Mouse (Mus musculus) lung, embryonic 16.5 days (tissue): Measurements from ENCODE around the gene Ush2a. TPM values are rescaled to one million over a fixed set of nuclear protein-coding genes. Genes with fewer than 3 reads are reported as not detected.

Experiments used
- ATAC-seq: fragments of 200-750 bp; cut with Nextera tagmentation; 2 replicates; pipeline ENCODE4 v1.8.0; 2017; ENCODE audit warnings: low read depth, mild to moderate bottlenecking, moderate library complexity
- H3K27ac ChIP-seq: fragments of 300-500 bp; sonication (generic); 2 replicates; pipeline ENCODE4 v1.5.1; 2014; ENCODE audit warnings: mild to moderate bottlenecking, control low read depth, low read length
- H3K27me3 ChIP-seq: fragments of 300-500 bp; sonication (generic); 2 replicates; pipeline ENCODE4 v1.6.1; 2014; ENCODE audit warnings: low read depth, low read length, mixed read lengths; ENCODE audit not compliant: control insufficient read depth, insufficient read depth
- H3K36me3 ChIP-seq: fragments of 300-500 bp; sonication (generic); 2 replicates; pipeline ENCODE4 v1.6.1; 2014; ENCODE audit warnings: low read length; ENCODE audit not compliant: control insufficient read depth, insufficient read depth
- H3K4me1 ChIP-seq: fragments of 300-500 bp; sonication (generic); replicated peaks from 2 replicates; pipeline ENCODE4 v1.6.1; 2014; ENCODE audit warnings: low read length, mixed read lengths; ENCODE audit not compliant: control insufficient read depth, insufficient read depth
- H3K4me2 ChIP-seq: fragments of 300-500 bp; sonication (generic); 2 replicates; pipeline ENCODE4 v1.6.1; 2014; ENCODE audit warnings: low read depth, low read length, control low read depth
- H3K4me3 ChIP-seq: fragments of 300-500 bp; sonication (generic); 2 replicates; pipeline ENCODE4 v1.5.1; 2014; ENCODE audit warnings: mild to moderate bottlenecking, low read length, control low read depth
- H3K9ac ChIP-seq: fragments of 300-500 bp; sonication (generic); 2 replicates; pipeline ENCODE4 v1.6.1; 2014; ENCODE audit warnings: low read length, control low read depth
- H3K9me3 ChIP-seq: fragments of 300-500 bp; sonication (generic); 2 replicates; pipeline ENCODE4 v1.6.1; 2016; ENCODE audit warnings: low read length; ENCODE audit not compliant: control insufficient read depth
- WGBS: fragments of 180-500 bp; shearing (Covaris S2); extraction: QIAGEN DNeasy Blood & Tissue Kit; methylation state at CpG from one replicate; pipeline ENCODE4 v1.1.7; 2014; 5-methylcytosine and 5-hydroxymethylcytosine counted together
- polyA plus RNA-seq: library from polyadenylated mRNA; unstranded; fragments of >200 nt; fragmentation: Nextera tagmentation; extraction: Ambion mirVana; gene quantifications from 2 replicates; pipeline ENCODE4 v1.2.1, GENCODE M21; 2015

Ush2a gene
- polyA plus RNA-seq, 1 experiment from 2014 or later: 0.11 TPM

GRCm38 (mm10) chr1:189001815-189002214 lies 740.0 kb downstream of the Ush2a start:
- Histone ChIP-seq H3K4me1 (peaks cover 11% of the 10 kb centered on the region), H3K36me3 (peaks cover 9% of the 10 kb centered on the region; the same call in 1 of the 2 replicates), H3K27me3 (no peaks in the 10 kb centered on the region), H3K4me2 (no peak overlapping the region), H3K27ac (no peak overlapping the region), H3K9me3 (no peaks in the 10 kb centered on the region), H3K4me3 (no peak overlapping the region), H3K9ac (no peak overlapping the region)
- no peak for ATAC-seq
- WGBS: 94% methylated on average over 12 of the region's 12 CpGs

GRCm38 (mm10) chr1:189004774-189005173 lies 743.0 kb downstream of the Ush2a start:
- H3K27me3 ChIP-seq: no peaks in the 10 kb centered on the region
- no peak overlapping the region for H3K4me3 ChIP-seq
- no peak overlapping the region for H3K9ac ChIP-seq
- WGBS: 93% methylated on average over 1 of the region's 1 CpGs
- peaks cover 13% of the 10 kb centered on the region for H3K4me1 ChIP-seq
- H3K27ac ChIP-seq: no peak overlapping the region
- H3K4me2 ChIP-seq: no peak overlapping the region
- H3K9me3 ChIP-seq: no peaks in the 10 kb centered on the region
- 0 out of 2 replicates have a peak, but pooled peaks cover 3% of the 10 kb centered on the region for H3K36me3 ChIP-seq
- no peak for ATAC-seq

GRCm38 (mm10) chr1:189006267-189006666 lies 744.4 kb downstream of the Ush2a start:
- peaks cover 13% of the 10 kb centered on the region for H3K4me1 ChIP-seq
- no peak overlapping the region for H3K27ac ChIP-seq
- H3K27me3 ChIP-seq: no peaks in the 10 kb centered on the region
- peak overlapping the region; percentile 91 for H3K4me2 ChIP-seq
- peak overlapping the region; percentile 95 for H3K9ac ChIP-seq
- H3K9me3 ChIP-seq: no peaks in the 10 kb centered on the region
- ATAC-seq: no peak
- no peaks in the 10 kb centered on the region for H3K36me3 ChIP-seq
- H3K4me3 ChIP-seq: peak overlapping the region; percentile 99
- 40% methylated on average over 5 of the region's 5 CpGs for WGBS

- WGBS: 1% methylated on average over 7 of the region's 7 CpGs
- Histone ChIP-seq H3K36me3 (no peaks in the 10 kb centered on the region), H3K4me3 (peak overlapping the region; percentile 99), H3K4me1 (peaks cover 13% of the 10 kb centered on the region), H3K27ac (0 out of 2 replicates have a peak overlapping the region, but pooled peaks have one; percentile 63), H3K4me2 (peak overlapping the region; percentile 91), H3K27me3 (no peaks in the 10 kb centered on the region), H3K9me3 (no peaks in the 10 kb centered on the region), H3K9ac (peak overlapping the region; percentile 95)
- peak; percentile 20; the same call in 1 of the 2 replicates for ATAC-seq
Measured at GRCm38 (mm10) chr1:189006826-189007225, 745.0 kb downstream of the Ush2a start.

- H3K4me3 ChIP-seq: peak within 1 kb of the TSS; percentile 99
- H3K4me1 ChIP-seq: peaks cover 14% of the 10 kb centered on the region
- H3K27me3 ChIP-seq: no peaks in the 10 kb centered on the region
- WGBS: under 1% methylated on average over 70 of the region's 74 CpGs
- no peaks in the 10 kb centered on the region for H3K36me3 ChIP-seq
- H3K4me2 ChIP-seq: peak within 1 kb of the TSS; percentile 91
- H3K27ac ChIP-seq: peak within 1 kb of the TSS; percentile 63; the same call in 1 of the 2 replicates
- peak within 1 kb of the TSS; percentile 95 for H3K9ac ChIP-seq
- no peaks in the 10 kb centered on the region for H3K9me3 ChIP-seq
- peak; percentile 90 for ATAC-seq
Measured at GRCm38 (mm10) chr1:189007239-189007979, 745.6 kb downstream of the Ush2a start, which contains the start of gene Kctd3. Gene Kctd3, minus strand, starts transcription at chr1:189007841.

- Histone ChIP-seq H3K9ac (no peak overlapping the region; the same call in 1 of the 2 replicates), H3K36me3 (no peaks in the 10 kb centered on the region), H3K9me3 (no peaks in the 10 kb centered on the region), H3K4me2 (peak overlapping the region; percentile 39), H3K4me1 (peaks cover 19% of the 10 kb centered on the region), H3K27ac (no peak overlapping the region), H3K4me3 (peak overlapping the region; percentile 99), H3K27me3 (no peaks in the 10 kb centered on the region)
- peak; percentile 41 for ATAC-seq
- 47% methylated on average over 7 of the region's 7 CpGs for WGBS
Measured at GRCm38 (mm10) chr1:189007980-189008324, 746.1 kb downstream of the Ush2a start.

GRCm38 (mm10) chr1:189010671-189011070 lies 748.8 kb downstream of the Ush2a start:
- Histone ChIP-seq H3K4me2 (no peak overlapping the region), H3K9ac (no peak overlapping the region), H3K27ac (no peak overlapping the region), H3K36me3 (no peaks in the 10 kb centered on the region), H3K9me3 (no peaks in the 10 kb centered on the region), H3K4me1 (peaks cover 25% of the 10 kb centered on the region), H3K27me3 (no peaks in the 10 kb centered on the region; the same call in 1 of the 2 replicates), H3K4me3 (no peak overlapping the region)
- 73% methylated on average over 4 of the region's 4 CpGs for WGBS
- ATAC-seq: no peak

GRCm38 (mm10) chr1:189012846-189013586 lies 751.2 kb downstream of the Ush2a start:
- ATAC-seq: peak; percentile 61; the same call in 1 of the 2 replicates
- Histone ChIP-seq H3K27ac (peak overlapping the region; percentile 44; the same call in 1 of the 2 replicates), H3K4me1 (peaks cover 12% of the 10 kb centered on the region), H3K9ac (peak overlapping the region; percentile 39; the same call in 1 of the 2 replicates), H3K36me3 (no peaks in the 10 kb centered on the region), H3K4me2 (peak overlapping the region; percentile 57), H3K9me3 (no peaks in the 10 kb centered on the region), H3K4me3 (peak overlapping the region; percentile 20), H3K27me3 (no peaks in the 10 kb centered on the region; the same call in 1 of the 2 replicates)
- 2% methylated on average over 16 of the region's 16 CpGs for WGBS

- H3K9ac ChIP-seq: peak overlapping the region; percentile 39; the same call in 1 of the 2 replicates
- H3K9me3 ChIP-seq: no peaks in the 10 kb centered on the region
- H3K36me3 ChIP-seq: no peaks in the 10 kb centered on the region
- H3K27me3 ChIP-seq: no peaks in the 10 kb centered on the region; the same call in 1 of the 2 replicates
- H3K4me3 ChIP-seq: no peak overlapping the region
- peaks cover 12% of the 10 kb centered on the region for H3K4me1 ChIP-seq
- ATAC-seq: peak; percentile 39; the same call in 1 of the 2 replicates
- peak overlapping the region; percentile 44; the same call in 1 of the 2 replicates for H3K27ac ChIP-seq
- peak overlapping the region; percentile 57 for H3K4me2 ChIP-seq
- 11% methylated on average over 4 of the region's 4 CpGs for WGBS
Measured at GRCm38 (mm10) chr1:189013587-189013921, 751.7 kb downstream of the Ush2a start.
